Mouse (Mus musculus) WW6 (cell line): ENCODE data around the gene Emilin2.

Experiments
- DNase-seq: peaks from one replicate; pipeline ENCODE4 v3.0.0-alpha.2; 2013; ENCODE audit warnings: low read depth, low spot score

Gene Emilin2

GRCm38 (mm10) chr17:71234041-71234594 lies 77.7 kb downstream of the Emilin2 start:
- no peak for DNase-seq

GRCm38 (mm10) chr17:71233210-71233609 lies 78.6 kb downstream of the Emilin2 start:
- DNase-seq = no peak

GRCm38 (mm10) chr17:71231998-71232397 lies 79.8 kb downstream of the Emilin2 start:
- DNase-seq = no peak

GRCm38 (mm10) chr17:71230108-71230709 lies 81.6 kb downstream of the Emilin2 start:
- no peak for DNase-seq

GRCm38 (mm10) chr17:71228651-71229050 lies 83.1 kb downstream of the Emilin2 start:
- DNase-seq = no peak

GRCm38 (mm10) chr17:71227128-71227895 lies 84.5 kb downstream of the Emilin2 start:
- DNase-seq = no peak

GRCm38 (mm10) chr17:71225091-71225490 lies 86.7 kb downstream of the Emilin2 start:
- DNase-seq = no peak

GRCm38 (mm10) chr17:71224521-71224920 lies 87.3 kb downstream of the Emilin2 start:
- DNase-seq = no peak

GRCm38 (mm10) chr17:71223676-71224075 lies 88.1 kb downstream of the Emilin2 start:
- DNase-seq = no peak

- DNase-seq = no peak
Observed at GRCm38 (mm10) chr17:71221383-71221782, 90.4 kb downstream of the Emilin2 start.

- DNase-seq = no peak
Observed at GRCm38 (mm10) chr17:71217111-71217685, 94.6 kb downstream of the Emilin2 start.

GRCm38 (mm10) chr17:71216263-71216662 lies 95.5 kb downstream of the Emilin2 start:
- no peak for DNase-seq

GRCm38 (mm10) chr17:71215241-71215839 lies 96.4 kb downstream of the Emilin2 start:
- DNase-seq = no peak

- no peak for DNase-seq
Observed at GRCm38 (mm10) chr17:71214514-71215240, 97.1 kb downstream of the Emilin2 start.

- DNase-seq = no peak
Observed at GRCm38 (mm10) chr17:71213666-71214065, 98.1 kb downstream of the Emilin2 start.

- no peak for DNase-seq
Observed at GRCm38 (mm10) chr17:71211962-71212646, 99.7 kb downstream of the Emilin2 start.

GRCm38 (mm10) chr17:71209936-71210335 lies 101.8 kb downstream of the Emilin2 start:
- DNase-seq = no peak

- DNase-seq = no peak
Observed at GRCm38 (mm10) chr17:71208921-71209320, 102.9 kb downstream of the Emilin2 start.

GRCm38 (mm10) chr17:71208376-71208775 lies 103.4 kb downstream of the Emilin2 start:
- DNase-seq = no peak

- no peak for DNase-seq
Observed at GRCm38 (mm10) chr17:71207268-71207667, 104.5 kb downstream of the Emilin2 start.
